Mouse (Mus musculus): Measurements from ENCODE around the gene Tdp2. TPM values are rescaled to one million over a fixed set of nuclear protein-coding genes. Genes with fewer than 3 reads are reported as not detected.

Gene Tdp2
- polyA plus RNA-seq, 1 experiment from 2014 or later = 87.4 TPM

- Histone ChIP-seq H3K9me3 (ENCODE audit: control insufficient read depth, low read length) (no peaks in the 10 kb centered on the region), H3K4me1 (replicated peaks; ENCODE audit: control insufficient read depth, insufficient read depth, low read length) (no peaks in the 10 kb centered on the region), H3K4me2 (ENCODE audit: low read depth, low read length, severe bottlenecking) (no peak overlapping the region), H3K9ac (ENCODE audit: low read length) (no peak overlapping the region), H3K27ac (ENCODE audit: low read depth, low read length) (no peak overlapping the region), H3K4me3 (ENCODE audit: low read depth, low read length) (no peak overlapping the region), H3K36me3 (ENCODE audit: control insufficient read depth, insufficient read depth, low read length) (peaks cover 5% of the 10 kb centered on the region; the same call in 1 of the 2 replicates), H3K27me3 (ENCODE audit: control insufficient read depth, insufficient read depth, low read length) (no peaks in the 10 kb centered on the region)
- peak; percentile 60 for DNase-seq (ENCODE audit: low spot score)
- peak; percentile 72 for ATAC-seq (replicated peaks; ENCODE audit: low FRiP score)
- WGBS = 65% methylated on average over 4 of the region's 4 CpGs
Measured at GRCm38 (mm10) chr13:24816125-24817092, 15.1 kb upstream of the Tdp2 start.

- Histone ChIP-seq H3K4me2 (ENCODE audit: low read depth, low read length, severe bottlenecking) (no peak overlapping the region), H3K4me1 (replicated peaks; ENCODE audit: control insufficient read depth, insufficient read depth, low read length) (no peaks in the 10 kb centered on the region), H3K9ac (ENCODE audit: low read length) (no peak overlapping the region), H3K4me3 (ENCODE audit: low read depth, low read length) (no peak overlapping the region), H3K9me3 (ENCODE audit: control insufficient read depth, low read length) (no peaks in the 10 kb centered on the region), H3K36me3 (ENCODE audit: control insufficient read depth, insufficient read depth, low read length) (no peaks in the 10 kb centered on the region), H3K27ac (ENCODE audit: low read depth, low read length) (no peak overlapping the region), H3K27me3 (ENCODE audit: control insufficient read depth, insufficient read depth, low read length) (no peaks in the 10 kb centered on the region)
- 87% methylated on average over 1 of the region's 1 CpGs for WGBS
- ATAC-seq (replicated peaks; ENCODE audit: low FRiP score) = no peak
- DNase-seq (ENCODE audit: low spot score) = no peak
Measured at GRCm38 (mm10) chr13:24819931-24820330, 11.5 kb upstream of the Tdp2 start.

DNA sequence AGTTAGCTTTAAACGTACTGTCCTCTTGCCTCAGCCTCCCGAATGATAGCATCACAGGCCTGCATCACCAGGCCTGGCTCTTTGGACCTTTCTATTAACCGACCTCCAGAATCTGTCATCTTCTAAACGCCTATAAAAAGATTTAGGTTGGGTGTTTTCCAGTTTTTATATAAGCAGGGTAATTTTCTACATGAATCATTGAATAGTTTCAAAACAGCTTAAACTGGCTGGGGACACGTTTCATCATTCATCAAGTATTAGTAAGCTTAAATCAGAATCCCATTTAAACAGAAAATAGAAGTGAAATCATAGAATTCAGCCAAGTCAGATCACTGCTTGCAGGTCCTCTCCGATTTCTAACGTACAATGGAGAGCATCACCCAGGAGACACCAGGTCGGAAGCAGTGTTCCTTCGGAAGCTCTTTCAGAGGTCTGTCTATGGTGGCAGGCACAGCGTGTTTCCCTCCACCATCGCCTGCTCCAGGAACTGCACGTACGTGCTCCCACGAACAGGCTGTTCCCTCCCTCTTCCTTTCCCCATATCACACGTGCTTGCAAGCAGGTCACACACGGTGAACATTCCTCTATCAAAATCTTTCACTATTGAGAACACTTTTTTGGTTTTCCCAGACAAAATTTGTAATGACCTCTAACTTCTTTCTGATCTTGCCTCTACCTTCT lies 8.7 kb upstream of the Tdp2 start:
- Histone ChIP-seq H3K4me1 (replicated peaks; ENCODE audit: control insufficient read depth, insufficient read depth, low read length) (no peaks in the 10 kb centered on the region), H3K9ac (ENCODE audit: low read length) (no peak overlapping the region), H3K9me3 (ENCODE audit: control insufficient read depth, low read length) (no peaks in the 10 kb centered on the region), H3K27me3 (ENCODE audit: control insufficient read depth, insufficient read depth, low read length) (no peaks in the 10 kb centered on the region), H3K4me2 (ENCODE audit: low read depth, low read length, severe bottlenecking) (no peak overlapping the region), H3K4me3 (ENCODE audit: low read depth, low read length) (no peak overlapping the region), H3K27ac (ENCODE audit: low read depth, low read length) (no peak overlapping the region), H3K36me3 (ENCODE audit: control insufficient read depth, insufficient read depth, low read length) (no peaks in the 10 kb centered on the region)
- DNase-seq (ENCODE audit: low spot score) (no peak), ATAC-seq (replicated peaks; ENCODE audit: low FRiP score) (no peak)
- WGBS = 92% methylated on average over 16 of the region's 16 CpGs

GRCm38 (mm10) chr13:24824647-24825046 lies 6.8 kb upstream of the Tdp2 start:
- Histone ChIP-seq H3K27me3 (ENCODE audit: control insufficient read depth, insufficient read depth, low read length) (no peaks in the 10 kb centered on the region), H3K4me3 (ENCODE audit: low read depth, low read length) (no peak overlapping the region), H3K4me1 (replicated peaks; ENCODE audit: control insufficient read depth, insufficient read depth, low read length) (no peaks in the 10 kb centered on the region), H3K4me2 (ENCODE audit: low read depth, low read length, severe bottlenecking) (no peak overlapping the region), H3K9ac (ENCODE audit: low read length) (no peak overlapping the region), H3K9me3 (ENCODE audit: control insufficient read depth, low read length) (no peaks in the 10 kb centered on the region), H3K27ac (ENCODE audit: low read depth, low read length) (no peak overlapping the region), H3K36me3 (ENCODE audit: control insufficient read depth, insufficient read depth, low read length) (no peaks in the 10 kb centered on the region)
- 94% methylated on average over 4 of the region's 4 CpGs for WGBS
- DNase-seq (ENCODE audit: low spot score) = no peak
- no peak for ATAC-seq (replicated peaks; ENCODE audit: low FRiP score)

GRCm38 (mm10) chr13:24825587-24825986 lies 5.9 kb upstream of the Tdp2 start:
- Histone ChIP-seq H3K4me1 (replicated peaks; ENCODE audit: control insufficient read depth, insufficient read depth, low read length) (0 out of 2 replicates have a peak, but pooled peaks cover under 1% of the 10 kb centered on the region), H3K36me3 (ENCODE audit: control insufficient read depth, insufficient read depth, low read length) (no peaks in the 10 kb centered on the region), H3K27ac (ENCODE audit: low read depth, low read length) (no peak overlapping the region), H3K4me2 (ENCODE audit: low read depth, low read length, severe bottlenecking) (no peak overlapping the region), H3K9me3 (ENCODE audit: control insufficient read depth, low read length) (no peaks in the 10 kb centered on the region), H3K4me3 (ENCODE audit: low read depth, low read length) (no peak overlapping the region), H3K27me3 (ENCODE audit: control insufficient read depth, insufficient read depth, low read length) (no peaks in the 10 kb centered on the region), H3K9ac (ENCODE audit: low read length) (no peak overlapping the region)
- DNase-seq (ENCODE audit: low spot score) (no peak), ATAC-seq (replicated peaks; ENCODE audit: low FRiP score) (no peak)
- WGBS = 91% methylated on average over 4 of the region's 4 CpGs

DNA sequence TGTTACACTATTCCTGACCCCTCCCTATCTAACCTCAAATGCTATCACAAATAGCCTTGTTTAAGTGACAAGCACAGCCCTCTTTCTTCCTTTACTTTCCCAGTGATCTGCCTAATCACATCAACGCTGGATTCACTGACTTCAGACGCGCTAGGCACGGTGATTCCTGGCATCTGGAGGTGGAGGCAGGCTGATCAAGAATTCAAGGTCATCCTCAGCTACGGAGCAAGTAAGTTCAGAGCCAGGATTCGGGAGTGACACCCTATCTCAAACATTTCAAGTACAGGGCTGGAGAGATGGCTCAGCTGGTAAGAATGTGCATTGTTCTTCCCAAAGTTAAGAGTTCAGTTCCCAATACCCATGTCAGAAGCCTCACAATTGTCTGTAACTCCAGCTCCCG lies 5.4 kb upstream of the Tdp2 start:
- H3K9me3 ChIP-seq (ENCODE audit: control insufficient read depth, low read length) = no peaks in the 10 kb centered on the region
- ATAC-seq (replicated peaks; ENCODE audit: low FRiP score) (no peak), DNase-seq (ENCODE audit: low spot score) (no peak)
- H3K4me3 ChIP-seq (ENCODE audit: low read depth, low read length) = no peak overlapping the region
- WGBS = 82% methylated on average over 7 of the region's 7 CpGs
- 0 out of 2 replicates have a peak, but pooled peaks cover 2% of the 10 kb centered on the region for H3K4me1 ChIP-seq (replicated peaks; ENCODE audit: control insufficient read depth, insufficient read depth, low read length)
- H3K36me3 ChIP-seq (ENCODE audit: control insufficient read depth, insufficient read depth, low read length) = no peaks in the 10 kb centered on the region
- H3K27ac ChIP-seq (ENCODE audit: low read depth, low read length) = no peak overlapping the region
- H3K4me2 ChIP-seq (ENCODE audit: low read depth, low read length, severe bottlenecking) = no peak overlapping the region
- H3K9ac ChIP-seq (ENCODE audit: low read length) = no peak overlapping the region
- H3K27me3 ChIP-seq (ENCODE audit: control insufficient read depth, insufficient read depth, low read length) = no peaks in the 10 kb centered on the region

GRCm38 (mm10) chr13:24830756-24831352 lies 625 bp upstream of the Tdp2 start:
- Histone ChIP-seq H3K4me3 (ENCODE audit: low read depth, low read length) (peak overlapping the region; percentile 90), H3K27me3 (ENCODE audit: control insufficient read depth, insufficient read depth, low read length) (no peaks in the 10 kb centered on the region), H3K9me3 (ENCODE audit: control insufficient read depth, low read length) (no peaks in the 10 kb centered on the region), H3K4me1 (replicated peaks; ENCODE audit: control insufficient read depth, insufficient read depth, low read length) (peaks cover 8% of the 10 kb centered on the region), H3K9ac (ENCODE audit: low read length) (peak overlapping the region; percentile 95), H3K27ac (ENCODE audit: low read depth, low read length) (peak overlapping the region; percentile 25; the same call in 1 of the 2 replicates), H3K4me2 (ENCODE audit: low read depth, low read length, severe bottlenecking) (peak overlapping the region; percentile 47), H3K36me3 (ENCODE audit: control insufficient read depth, insufficient read depth, low read length) (no peaks in the 10 kb centered on the region; the same call in 1 of the 2 replicates)
- 4% methylated on average over 20 of the region's 20 CpGs for WGBS
- DNase-seq (ENCODE audit: low spot score) (no peak), ATAC-seq (replicated peaks; ENCODE audit: low FRiP score) (no peak)

DNA sequence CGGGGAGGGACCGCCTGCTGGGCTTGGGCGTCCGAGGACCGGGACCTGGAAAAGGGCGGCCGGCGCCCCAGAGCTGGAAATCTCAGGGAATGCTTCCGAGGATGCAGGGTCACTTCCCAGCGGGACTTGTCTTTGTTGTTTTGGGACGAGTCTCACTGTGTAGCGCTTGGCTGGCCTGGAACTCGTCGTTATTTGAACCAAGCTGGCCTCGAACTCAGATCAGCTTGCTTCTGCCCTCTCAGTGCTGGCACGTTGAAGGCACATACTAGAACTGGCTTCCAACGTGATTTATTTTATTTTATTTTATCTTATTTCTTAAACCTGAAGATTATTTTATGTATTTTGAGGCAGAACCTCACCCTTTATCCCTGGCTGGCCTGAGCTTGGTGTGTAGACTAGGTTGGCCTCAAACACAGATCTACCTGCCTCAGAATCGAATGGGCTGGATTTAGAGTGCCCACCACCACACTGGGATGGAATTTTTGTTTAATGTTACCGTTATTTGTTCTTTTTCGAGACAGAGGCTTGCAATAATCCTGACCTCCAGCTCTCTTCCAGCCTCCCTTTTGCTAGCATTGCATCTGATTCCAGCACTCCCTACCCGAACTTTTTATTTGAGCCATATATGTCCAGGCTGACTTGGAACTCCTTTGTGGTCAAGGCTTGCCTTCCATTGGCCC lies 792 bp downstream of the Tdp2 start:
- H3K9me3 ChIP-seq (ENCODE audit: control insufficient read depth, low read length) = no peaks in the 10 kb centered on the region
- 5% methylated on average over 21 of the region's 21 CpGs for WGBS
- peak overlapping the region; percentile 90 for H3K4me3 ChIP-seq (ENCODE audit: low read depth, low read length)
- peak overlapping the region; percentile 95 for H3K9ac ChIP-seq (ENCODE audit: low read length)
- H3K4me1 ChIP-seq (replicated peaks; ENCODE audit: control insufficient read depth, insufficient read depth, low read length) = peaks cover 8% of the 10 kb centered on the region
- ATAC-seq (replicated peaks; ENCODE audit: low FRiP score) = peak; percentile 34
- peak overlapping the region; percentile 91 for H3K27ac ChIP-seq (ENCODE audit: low read depth, low read length)
- DNase-seq (ENCODE audit: low spot score) = no peak
- peak overlapping the region; percentile 47 for H3K4me2 ChIP-seq (ENCODE audit: low read depth, low read length, severe bottlenecking)
- no peaks in the 10 kb centered on the region for H3K27me3 ChIP-seq (ENCODE audit: control insufficient read depth, insufficient read depth, low read length)
- no peaks in the 10 kb centered on the region; the same call in 1 of the 2 replicates for H3K36me3 ChIP-seq (ENCODE audit: control insufficient read depth, insufficient read depth, low read length)

Data from forebrain, embryonic 11.5 days (tissue).